Mouse (Mus musculus): ENCODE measurements around the gene Sept8. TPM values are rescaled to one million over a fixed set of nuclear protein-coding genes. Genes with fewer than 3 reads are reported as not detected.
A peak's percentile ranks its signal among the peaks of the same experiment; 100 is the strongest.

Sept8 gene
- total and polyA plus RNA-seq, 3 experiments, result 24.8 to 28.2 (median 25.7) TPM

GRCm38 (mm10) chr11:53588279-53588678 lies 69.2 kb downstream of the Sept8 start:
- H3K79me2 ChIP-seq (replicated peaks; ENCODE audit: control insufficient read depth, insufficient read depth, low read length), result no peaks in the 10 kb centered on the region
- no peaks in the 10 kb centered on the region for H3K27me3 ChIP-seq (ENCODE audit: control insufficient read depth, insufficient read depth, low read length)
- WGBS, result 86% methylated on average over 8 of the region's 8 CpGs
- no peak overlapping the region for H3K27ac ChIP-seq
- no peak for TF ChIP-seq EP300 (IDR thresholded peaks at IDR 0.05; ENCODE audit: insufficient read depth, low read depth, low read length)
- TF ChIP-seq POLR2A (IDR thresholded peaks at IDR 0.05; ENCODE audit: insufficient read depth, low read depth, low read length), result no peak
- no peak for TF ChIP-seq CTCF (IDR thresholded peaks at IDR 0.05)
- no peak overlapping the region for H3K9ac ChIP-seq (ENCODE audit: low read depth, low read length)
- intact Hi-C loops (cut with DNase I), result no loop called here
- H3K4me1 ChIP-seq (ENCODE audit: control insufficient read depth, insufficient read depth, low read length), result no peaks in the 10 kb centered on the region; the same call in 1 of the 2 replicates
- no peak overlapping the region for H3K4me3 ChIP-seq
- no peaks in the 10 kb centered on the region for H3K36me3 ChIP-seq (ENCODE audit: control insufficient read depth, insufficient read depth, low read length)
- no peak for DNase-seq

DNA sequence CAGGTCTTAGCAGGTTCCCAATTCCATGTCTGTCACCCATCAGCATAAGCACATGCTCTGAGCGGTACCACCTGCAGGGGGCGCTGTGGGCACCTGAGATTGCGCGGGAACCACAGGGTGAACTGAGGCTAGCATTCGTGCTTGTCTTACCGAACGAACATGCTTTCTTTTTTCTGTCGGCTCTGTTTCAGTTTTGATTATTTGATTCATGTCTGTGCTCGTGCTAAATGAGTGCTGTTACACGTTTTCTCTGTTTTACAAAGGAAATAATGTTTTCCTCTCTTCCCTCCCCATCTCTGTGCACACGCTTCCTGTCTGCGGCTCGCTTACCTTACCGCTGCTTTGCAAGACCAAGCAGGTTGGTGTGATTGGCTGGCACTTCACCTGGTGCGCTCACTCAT lies 71.3 kb downstream of the Sept8 start:
- Histone ChIP-seq H3K36me3 (ENCODE audit: control insufficient read depth, insufficient read depth, low read length) (no peaks in the 10 kb centered on the region), H3K4me3 (no peak overlapping the region), H3K4me1 (ENCODE audit: control insufficient read depth, insufficient read depth, low read length) (no peaks in the 10 kb centered on the region), H3K27me3 (ENCODE audit: control insufficient read depth, insufficient read depth, low read length) (no peaks in the 10 kb centered on the region), H3K9ac (ENCODE audit: low read depth, low read length) (no peak overlapping the region), H3K27ac (no peak overlapping the region), H3K79me2 (replicated peaks; ENCODE audit: control insufficient read depth, insufficient read depth, low read length) (no peaks in the 10 kb centered on the region)
- intact Hi-C loops (cut with DNase I), result no loop called here
- WGBS, result 47% methylated on average over 15 of the region's 15 CpGs
- TF ChIP-seq EP300 (IDR thresholded peaks at IDR 0.05; ENCODE audit: insufficient read depth, low read depth, low read length), result no peak
- peak; percentile 71 for TF ChIP-seq CTCF (IDR thresholded peaks at IDR 0.05)
- TF ChIP-seq POLR2A (IDR thresholded peaks at IDR 0.05; ENCODE audit: insufficient read depth, low read depth, low read length), result no peak
- peak; percentile 12 to 39 for DNase-seq

DNA sequence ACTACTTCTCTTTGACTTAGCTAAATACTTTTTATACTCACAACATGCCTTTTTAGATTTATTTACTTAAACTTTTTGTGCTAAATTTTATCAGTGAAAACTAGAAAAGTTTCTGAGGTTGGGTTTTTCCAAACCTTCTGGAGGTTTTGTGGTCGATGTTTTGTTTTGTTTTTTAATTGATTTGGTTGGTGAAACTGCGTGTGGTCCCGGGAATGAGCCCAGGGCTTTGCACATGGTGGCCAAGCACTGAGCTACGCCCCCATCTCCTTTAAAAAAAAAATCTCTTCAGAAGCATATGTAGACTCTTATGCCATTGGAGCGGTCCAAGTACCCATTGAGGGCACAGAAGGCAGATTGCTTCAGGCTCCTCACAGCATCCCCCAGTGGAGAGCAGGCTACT lies 72.1 kb downstream of the Sept8 start:
- no peaks in the 10 kb centered on the region for H3K36me3 ChIP-seq (ENCODE audit: control insufficient read depth, insufficient read depth, low read length)
- no peak for TF ChIP-seq CTCF (IDR thresholded peaks at IDR 0.05)
- TF ChIP-seq EP300 (IDR thresholded peaks at IDR 0.05; ENCODE audit: insufficient read depth, low read depth, low read length), result no peak
- no peak for TF ChIP-seq POLR2A (IDR thresholded peaks at IDR 0.05; ENCODE audit: insufficient read depth, low read depth, low read length)
- no peak overlapping the region for H3K9ac ChIP-seq (ENCODE audit: low read depth, low read length)
- no peak overlapping the region for H3K27ac ChIP-seq
- H3K4me3 ChIP-seq, result no peak overlapping the region
- H3K4me1 ChIP-seq (ENCODE audit: control insufficient read depth, insufficient read depth, low read length), result no peaks in the 10 kb centered on the region
- no peaks in the 10 kb centered on the region for H3K79me2 ChIP-seq (replicated peaks; ENCODE audit: control insufficient read depth, insufficient read depth, low read length)
- no peak for DNase-seq
- H3K27me3 ChIP-seq (ENCODE audit: control insufficient read depth, insufficient read depth, low read length), result no peaks in the 10 kb centered on the region
- WGBS, result 91% methylated on average over 5 of the region's 5 CpGs
- intact Hi-C loops (cut with DNase I), result no loop called here

Other genes starting within 250 kb of the Sept8 start
- gene Hspa4, start 218.8 kb upstream of the Sept8 start, total RNA-seq (2021), result 100 to 1,000 TPM; 109 to 126 TPM
- 19.2 and 39.7 TPM in 2 replicates for gene Hspa4, start 218.8 kb upstream of the Sept8 start, polyA plus RNA-seq (2012; rRNA removed)
- gene Zcchc10, start 194.6 kb upstream of the Sept8 start, total RNA-seq (2021), result 1 to 10 TPM; 5.9 to 7.9 TPM
- 3.8 and 4.1 TPM in 2 replicates for gene Zcchc10, start 194.6 kb upstream of the Sept8 start, polyA plus RNA-seq (2012; rRNA removed)
- gene Aff4, start 168.4 kb upstream of the Sept8 start, total RNA-seq (2021), result 10 to 100 TPM; 77.3 to 80.0 TPM
- 13.7 and 29.5 TPM in 2 replicates for gene Aff4, start 168.4 kb upstream of the Sept8 start, polyA plus RNA-seq (2012; rRNA removed)
- not detected for gene Leap2, start 96.1 kb upstream of the Sept8 start, total RNA-seq (2021)
- gene Leap2, start 96.1 kb upstream of the Sept8 start, polyA plus RNA-seq (2012; rRNA removed), result not detected in 2 replicates
- 1,000 to 10,000 TPM; 2,451 to 2,926 TPM for gene Uqcrq, start 88.4 kb upstream of the Sept8 start, total RNA-seq (2021)
- gene Uqcrq, start 88.4 kb upstream of the Sept8 start, polyA plus RNA-seq (2012; rRNA removed), result 1,535 and 1,905 TPM in 2 replicates
- gene Gdf9, start 88.2 kb upstream of the Sept8 start, total RNA-seq (2021), result under 1 TPM; 0.37 to 0.43 TPM
- 0.39 and 1.5 TPM in 2 replicates for gene Gdf9, start 88.2 kb upstream of the Sept8 start, polyA plus RNA-seq (2012; rRNA removed)
- gene Gm10447, start 62.1 kb upstream of the Sept8 start, total RNA-seq (2021), result not detected
- not detected in 2 replicates for gene Gm10447, start 62.1 kb upstream of the Sept8 start, polyA plus RNA-seq (2012; rRNA removed)
- under 1 TPM; 0.34 to 0.91 TPM for gene Shroom1, start 62.1 kb upstream of the Sept8 start, total RNA-seq (2021)
- gene Shroom1, start 62.1 kb upstream of the Sept8 start, polyA plus RNA-seq (2012; rRNA removed), result 0.53 and 0.80 TPM in 2 replicates
- not detected for gene Gm9837, start 48.8 kb upstream of the Sept8 start, total RNA-seq (2021)
- gene Gm9837, start 48.8 kb upstream of the Sept8 start, polyA plus RNA-seq (2012; rRNA removed), result not detected in 2 replicates
- not detected for gene Gm9945, start 39.1 kb upstream of the Sept8 start, total RNA-seq (2021)
- gene Gm9945, start 39.1 kb upstream of the Sept8 start, polyA plus RNA-seq (2012; rRNA removed), result not detected in 2 replicates
- gene Sowaha, start 39.0 kb upstream of the Sept8 start, total RNA-seq (2021), result under 1 TPM; 0.05 to 0.34 TPM
- 0.03 and 0.10 TPM in 2 replicates for gene Sowaha, start 39.0 kb upstream of the Sept8 start, polyA plus RNA-seq (2012; rRNA removed)
- gene Kif3a, start 48.1 kb downstream of the Sept8 start, total RNA-seq (2021), result 1 to 10 TPM; 7.9 to 8.2 TPM
- gene Kif3a, start 48.1 kb downstream of the Sept8 start, polyA plus RNA-seq (2012; rRNA removed), result 4.9 and 9.0 TPM in 2 replicates
- gene Il4, start 99.4 kb downstream of the Sept8 start, total RNA-seq (2021), result not detected
- gene Il4, start 99.4 kb downstream of the Sept8 start, polyA plus RNA-seq (2012; rRNA removed), result 0.27 TPM in 1 of 2 replicates, not detected in the other
- gene Il13, start 115.4 kb downstream of the Sept8 start, total RNA-seq (2021), result not detected
- not detected in 2 replicates for gene Il13, start 115.4 kb downstream of the Sept8 start, polyA plus RNA-seq (2012; rRNA removed)
- gene Rad50, start 188.1 kb downstream of the Sept8 start, total RNA-seq (2021), result 1 to 10 TPM; 6.8 TPM
- gene Rad50, start 188.1 kb downstream of the Sept8 start, polyA plus RNA-seq (2012; rRNA removed), result 1.9 and 3.0 TPM in 2 replicates
- not detected for gene Il5, start 201.5 kb downstream of the Sept8 start, total RNA-seq (2021)
- gene Il5, start 201.5 kb downstream of the Sept8 start, polyA plus RNA-seq (2012; rRNA removed), result 0.12 and 0.21 TPM in 2 replicates